Mouse (Mus musculus) hindbrain, embryonic 16.5 days (tissue): Measurements from ENCODE around the gene Tnfsf10. TPM values are rescaled to one million over a fixed set of nuclear protein-coding genes. Genes with fewer than 3 reads are reported as not detected.
"Not testable (repeated sequence)": the region's sequence is repeated elsewhere in the genome, so short reads cannot be mapped to it uniquely, and the experiment has no call there.

ENCODE experiments used
- ATAC-seq: fragments of 200-750 bp; cut with Nextera tagmentation; 2 replicates; pipeline ENCODE4 v1.8.0; 2017; ENCODE audit warnings: moderate TSS enrichment, moderate library complexity
- H3K27ac ChIP-seq: fragments of 300-500 bp; sonication (generic); 2 replicates; pipeline ENCODE4 v1.5.1; 2014; ENCODE audit warnings: low read depth, mild to moderate bottlenecking, control low read depth, low read length, moderate library complexity
- H3K27me3 ChIP-seq: fragments of 300-500 bp; sonication (generic); replicated peaks from 2 replicates; pipeline ENCODE4 v1.6.1; 2014; ENCODE audit warnings: low read length; ENCODE audit not compliant: control insufficient read depth, insufficient read depth
- H3K36me3 ChIP-seq: fragments of 300-500 bp; sonication (generic); 2 replicates; pipeline ENCODE4 v1.6.1; 2014; ENCODE audit warnings: mild to moderate bottlenecking, low read length, moderate library complexity, mixed read lengths; ENCODE audit not compliant: control insufficient read depth, insufficient read depth
- H3K4me1 ChIP-seq: fragments of 300-500 bp; sonication (generic); 2 replicates; pipeline ENCODE4 v1.6.1; 2014; ENCODE audit warnings: low read depth, low read length; ENCODE audit not compliant: control insufficient read depth, insufficient read depth
- H3K4me2 ChIP-seq: fragments of 300-500 bp; sonication (generic); 2 replicates; pipeline ENCODE4 v1.6.1; 2014; ENCODE audit warnings: mild to moderate bottlenecking, low read length, control low read depth, moderate library complexity
- H3K4me3 ChIP-seq: fragments of 300-500 bp; sonication (generic); 2 replicates; pipeline ENCODE4 v1.5.1; 2014; ENCODE audit warnings: mild to moderate bottlenecking, low read length, control low read depth, moderate library complexity
- H3K9ac ChIP-seq: fragments of 300-500 bp; sonication (generic); 2 replicates; pipeline ENCODE4 v1.6.1; 2014; ENCODE audit warnings: low read depth, mild to moderate bottlenecking, control low read depth, low read length, moderate library complexity
- H3K9me3 ChIP-seq: fragments of 300-500 bp; sonication (generic); 2 replicates; pipeline ENCODE4 v1.6.1; 2014; ENCODE audit warnings: mild to moderate bottlenecking, low read length, moderate library complexity; ENCODE audit not compliant: control insufficient read depth
- WGBS: fragments of 180-500 bp; shearing (Covaris S2); extraction: QIAGEN DNeasy Blood & Tissue Kit; methylation state at CpG from one replicate; pipeline ENCODE4 v1.1.7; 2014; 5-methylcytosine and 5-hydroxymethylcytosine counted together
- polyA plus RNA-seq: library from polyadenylated mRNA; unstranded; fragments of >200 nt; fragmentation: Nextera tagmentation; extraction: Ambion mirVana; gene quantifications from 2 replicates; pipeline ENCODE4 v1.2.1, GENCODE M21; 2015

Gene Tnfsf10
- polyA plus RNA-seq: 0.10 and 0.15 TPM in 2 replicates

GRCm38 (mm10) chr3:27316559-27317287 lies at the start of gene Tnfsf10:
TSS of gene Tnfsf10 (plus strand) at chr3:27317028.
- H3K27ac ChIP-seq: no peak within 1 kb of the TSS
- H3K27me3 ChIP-seq: no peaks in the 10 kb centered on the region
- no peak within 1 kb of the TSS for H3K4me3 ChIP-seq
- ATAC-seq: no peak
- WGBS: 67% methylated on average over 9 of the region's 9 CpGs
- H3K36me3 ChIP-seq: no peaks in the 10 kb centered on the region
- H3K9me3 ChIP-seq: no peaks in the 10 kb centered on the region
- no peak within 1 kb of the TSS for H3K9ac ChIP-seq
- H3K4me2 ChIP-seq: no peak within 1 kb of the TSS
- no peaks in the 10 kb centered on the region; the same call in 1 of the 2 replicates for H3K4me1 ChIP-seq

- Histone ChIP-seq H3K9ac (no peak overlapping the region), H3K27ac (no peak overlapping the region), H3K9me3 (no peaks in the 10 kb centered on the region), H3K36me3 (no peaks in the 10 kb centered on the region), H3K4me3 (no peak overlapping the region), H3K27me3 (no peaks in the 10 kb centered on the region), H3K4me1 (no peaks in the 10 kb centered on the region), H3K4me2 (no peak overlapping the region)
- WGBS: 85% methylated on average over 5 of the region's 5 CpGs
- ATAC-seq: no peak
Measured at GRCm38 (mm10) chr3:27267327-27267726, 49.5 kb upstream of the Tnfsf10 start.

GRCm38 (mm10) chr3:27267887-27268286 lies 48.9 kb upstream of the Tnfsf10 start:
- Histone ChIP-seq H3K4me2 (no peak overlapping the region), H3K27me3 (no peaks in the 10 kb centered on the region), H3K27ac (no peak overlapping the region), H3K36me3 (no peaks in the 10 kb centered on the region), H3K4me1 (no peaks in the 10 kb centered on the region), H3K9ac (no peak overlapping the region), H3K4me3 (no peak overlapping the region), H3K9me3 (no peaks in the 10 kb centered on the region)
- 70% methylated on average over 4 of the region's 4 CpGs for WGBS
- no peak for ATAC-seq

GRCm38 (mm10) chr3:27269151-27269550 lies 47.7 kb upstream of the Tnfsf10 start:
- H3K4me2 ChIP-seq: no peak overlapping the region
- no peaks in the 10 kb centered on the region for H3K4me1 ChIP-seq
- 85% methylated on average over 4 of the region's 4 CpGs for WGBS

GRCm38 (mm10) chr3:27270160-27270962 lies 46.5 kb upstream of the Tnfsf10 start:
- Histone ChIP-seq H3K4me2 (no peak overlapping the region), H3K36me3 (no peaks in the 10 kb centered on the region), H3K4me1 (no peaks in the 10 kb centered on the region), H3K9me3 (no peaks in the 10 kb centered on the region), H3K27ac (no peak overlapping the region), H3K9ac (no peak overlapping the region), H3K4me3 (no peak overlapping the region), H3K27me3 (no peaks in the 10 kb centered on the region)
- WGBS: 42% methylated on average over 11 of the region's 11 CpGs
- no peak for ATAC-seq

More at GRCm38 (mm10) chr3:27269151-27269550, 47.7 kb upstream of the Tnfsf10 start:
- Histone ChIP-seq H3K9ac (no peak overlapping the region), H3K36me3 (no peaks in the 10 kb centered on the region), H3K4me3 (no peak overlapping the region), H3K9me3 (no peaks in the 10 kb centered on the region), H3K27me3 (no peaks in the 10 kb centered on the region), H3K27ac (no peak overlapping the region)
- ATAC-seq: no peak

- no peaks in the 10 kb centered on the region for H3K27me3 ChIP-seq
- no peak for ATAC-seq
- 18% methylated on average over 7 of the region's 7 CpGs for WGBS
- H3K4me3 ChIP-seq: no peak overlapping the region
- H3K36me3 ChIP-seq: no peaks in the 10 kb centered on the region
- H3K4me1 ChIP-seq: no peaks in the 10 kb centered on the region
- H3K9ac ChIP-seq: no peak overlapping the region
- no peaks in the 10 kb centered on the region for H3K9me3 ChIP-seq
- no peak overlapping the region for H3K4me2 ChIP-seq
- H3K27ac ChIP-seq: no peak overlapping the region
Measured at GRCm38 (mm10) chr3:27272926-27273745, 43.7 kb upstream of the Tnfsf10 start.

- 97% methylated on average over 12 of the region's 14 CpGs for WGBS
- H3K4me1 ChIP-seq, H3K27ac ChIP-seq, ATAC-seq, H3K9me3 ChIP-seq, H3K36me3 ChIP-seq, H3K4me3 ChIP-seq, H3K9ac ChIP-seq, H3K27me3 ChIP-seq, H3K4me2 ChIP-seq: not testable (repeated sequence)
Measured at GRCm38 (mm10) chr3:27279286-27279925, 37.4 kb upstream of the Tnfsf10 start.

- H3K4me1 ChIP-seq: peaks cover 8% of the 10 kb centered on the region
- 61% methylated on average over 11 of the region's 11 CpGs for whole genome bisulfite sequencing
- no peak overlapping the region for H3K4me2 ChIP-seq
- H3K4me3 ChIP-seq: no peak overlapping the region
- H3K27me3 ChIP-seq: no peaks in the 10 kb centered on the region
- H3K9ac ChIP-seq: no peak overlapping the region
- no peaks in the 10 kb centered on the region for H3K36me3 ChIP-seq
- H3K9me3 ChIP-seq: no peaks in the 10 kb centered on the region
- ATAC-seq: no peak
- no peak overlapping the region for H3K27ac ChIP-seq
Measured at GRCm38 (mm10) chr3:27280280-27280749, 36.5 kb upstream of the Tnfsf10 start.
